Mouse (Mus musculus) liver (tissue): ENCODE results near the gene Rfx8.

Experiments
- DNase-seq: peaks from one replicate; pipeline ENCODE4 v3.0.0-alpha.2; 2020; ENCODE audit warnings: mixed read lengths

Gene Rfx8

DNA sequence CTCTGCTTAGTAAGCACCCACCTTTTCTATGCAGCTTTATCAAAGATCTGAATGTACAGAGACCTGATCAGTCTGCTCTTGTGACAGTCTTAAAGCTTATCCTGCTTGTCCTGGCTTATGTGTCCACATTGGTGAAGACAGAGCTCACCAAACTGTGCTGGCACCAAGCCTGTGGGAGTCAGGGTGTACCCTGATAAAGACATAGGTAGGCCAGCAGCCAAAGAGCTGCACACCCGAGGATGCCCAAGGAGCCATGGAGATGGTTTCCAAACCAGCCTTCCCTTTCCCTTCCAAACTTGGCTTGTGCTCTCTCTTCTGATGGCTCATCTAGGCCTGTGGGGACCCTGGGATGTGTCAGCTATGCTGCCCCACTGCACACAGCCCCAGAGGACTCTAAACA is 76.5 kb downstream of the Rfx8 start:
- DNase-seq, result no peak

DNA sequence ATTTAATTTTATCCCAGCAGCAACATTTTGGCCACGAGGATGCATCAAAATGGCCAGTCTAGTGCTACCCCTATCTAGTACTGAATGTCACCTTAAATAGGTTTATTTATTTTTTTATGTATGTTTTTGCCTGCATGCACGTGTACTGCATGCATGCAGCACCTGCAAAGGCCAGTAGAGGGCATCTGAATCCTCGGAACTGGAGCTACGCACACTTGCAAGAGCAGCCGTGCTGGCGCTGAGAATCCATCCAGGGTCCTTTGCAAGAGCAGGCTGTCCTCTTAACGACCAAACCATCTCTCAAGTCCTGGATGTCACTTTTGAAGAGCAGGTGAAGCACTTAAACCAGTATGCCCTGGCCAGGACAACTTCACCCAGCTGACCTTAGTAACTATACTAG is 79.1 kb downstream of the Rfx8 start:
- DNase-seq, result no peak

GRCm38 (mm10) chr1:39637139-39637538 is 83.7 kb downstream of the Rfx8 start:
- no peak for DNase-seq

- peak; percentile 18 for DNase-seq
These were observed 84.1 kb downstream of the Rfx8 start for GRCm38 (mm10) chr1:39636660-39637059.

DNA sequence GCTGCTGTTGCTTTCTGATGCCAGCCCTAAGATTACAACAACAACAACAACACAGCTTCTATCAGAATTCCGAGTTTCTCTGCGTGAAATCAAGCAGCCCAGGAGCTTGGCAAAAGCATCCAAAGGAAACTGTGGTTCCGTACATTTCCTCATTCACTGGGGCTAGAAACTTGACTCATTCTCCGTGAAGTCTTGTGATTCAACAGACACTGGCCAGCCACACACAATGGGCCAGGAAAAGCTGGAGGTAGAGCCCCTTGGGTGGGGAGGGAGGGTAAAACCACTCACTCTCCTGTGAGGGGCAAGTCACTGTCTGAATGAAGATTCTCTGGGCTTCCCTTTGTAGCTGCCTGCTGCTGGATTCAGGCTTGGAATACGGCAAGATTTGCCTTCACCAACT is 84.6 kb downstream of the Rfx8 start:
- no peak for DNase-seq

DNA sequence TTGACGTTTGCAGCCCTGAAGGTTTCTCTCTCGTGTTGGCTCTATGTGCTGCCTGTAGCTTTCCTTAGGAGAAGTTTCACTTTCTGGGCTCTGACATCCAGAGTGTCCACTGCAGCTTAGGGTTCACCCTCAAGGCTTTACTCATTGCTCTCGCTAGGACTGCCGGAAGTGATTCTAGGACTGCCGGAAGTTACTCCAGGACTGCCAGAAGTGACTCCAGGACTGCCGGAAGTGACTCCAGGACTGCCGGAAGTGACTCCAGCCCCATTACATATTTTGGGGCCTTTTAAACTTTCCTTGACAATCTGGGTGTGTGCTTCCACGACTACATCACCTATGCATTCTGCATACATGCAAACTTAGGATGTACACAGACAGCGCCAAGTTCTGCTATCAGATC is 92.2 kb downstream of the Rfx8 start:
- no peak for DNase-seq

- DNase-seq, result no peak
These were observed 95.3 kb downstream of the Rfx8 start for GRCm38 (mm10) chr1:39625491-39625890.

DNA sequence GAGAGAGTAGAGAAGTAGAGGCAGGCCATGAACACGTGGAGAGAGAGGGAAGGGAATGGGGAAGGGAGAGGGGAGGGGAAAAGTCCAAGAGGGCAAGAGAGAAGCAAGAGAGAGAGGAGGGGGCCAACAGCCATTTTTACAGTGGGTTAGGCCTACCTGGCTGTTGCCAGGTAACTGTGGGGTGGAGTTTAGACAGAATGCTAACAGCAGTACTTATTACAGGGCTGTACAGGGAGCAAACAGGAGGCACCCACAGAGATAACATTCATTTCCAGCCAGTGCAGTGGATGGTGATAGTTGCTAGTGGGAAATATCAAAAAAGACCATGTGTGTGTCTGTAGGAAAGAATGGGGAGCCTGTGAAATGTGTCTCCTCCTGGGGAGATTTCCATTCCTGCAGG is 97.1 kb downstream of the Rfx8 start:
- DNase-seq, result no peak

DNA sequence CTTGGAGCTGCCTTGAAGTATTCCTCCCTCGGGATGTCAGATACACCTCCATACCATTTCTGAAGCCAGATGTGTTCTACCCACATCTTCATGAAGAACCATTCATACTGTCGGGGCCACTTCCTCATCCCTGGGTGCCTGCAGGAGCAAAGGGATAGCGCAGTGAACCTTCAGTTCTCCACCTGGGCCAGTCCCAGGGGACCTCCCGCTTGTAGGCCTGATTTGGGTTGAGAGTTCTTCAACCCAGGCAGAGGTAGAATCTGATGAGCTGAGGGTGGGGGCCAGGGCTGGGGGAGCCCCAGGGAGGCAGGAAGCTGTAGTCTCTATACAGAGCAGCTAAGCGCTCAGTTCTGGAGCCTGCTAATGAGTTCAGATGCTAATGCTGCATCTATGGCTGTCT is 97.7 kb downstream of the Rfx8 start:
- no peak for DNase-seq

DNA sequence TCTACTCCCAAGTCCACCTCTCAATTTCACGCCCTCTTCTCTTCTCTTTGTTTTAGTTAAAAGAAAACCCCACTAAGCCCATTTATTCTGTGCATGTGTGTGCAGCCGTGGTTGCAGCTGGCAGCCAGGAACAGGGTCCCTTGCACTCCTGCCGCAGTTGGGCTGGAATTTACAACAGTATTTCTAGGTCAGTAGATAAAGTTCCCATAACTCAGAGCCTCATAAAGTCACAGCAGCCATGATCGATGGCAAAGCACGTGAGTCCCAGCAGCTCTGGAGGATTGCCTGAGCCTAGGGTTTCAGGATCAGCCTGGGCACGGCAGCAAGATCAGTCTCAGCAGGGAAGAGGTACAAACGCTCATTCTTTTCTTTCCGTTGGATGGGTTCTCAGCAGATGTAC is 102.3 kb downstream of the Rfx8 start:
- no peak for DNase-seq

- DNase-seq, result no peak
These were observed 105.3 kb downstream of the Rfx8 start for GRCm38 (mm10) chr1:39615526-39615925.
